Mouse (Mus musculus): Measurements from ENCODE around the gene Jag1.

GRCm38 (mm10) chr2:137116675-137117320, 354 bp upstream of the Jag1 start:
- TF ChIP-seq POLR2A (IDR thresholded peaks at IDR 0.05; ENCODE audit: low read depth, low read length) = peak; percentile 86
- TF ChIP-seq CTCF (IDR thresholded peaks at IDR 0.05; ENCODE audit: extremely low read depth, insufficient read length, insufficient replicate concordance, low read depth, low read length) = no peak

Measured in small intestine, adult 2 months (tissue).